In genomic region chr2:84999486-85000181, GRCm38 (mm10) we compare ENCODE assay signal across 14 mouse cellular contexts. TPM values are rescaled to one million over a fixed set of nuclear protein-coding genes. Genes with fewer than 3 reads are reported as not detected.
DNase-seq lines count a peak whose midpoint lies in the region; ATAC-seq and TF ChIP-seq lines count a peak whose summit lies in the region.
"Had no signal": no experiment of that assay in that cellular context is flagged by ENCODE, and none has a peak within 500 bp of the region (broad histone marks: within the 10 kb centered on the region; RNA-seq: fewer than 3 reads in every experiment).

No protein-coding gene starts in this region.

- peak overlapping the region; percentile 61 for H3K27ac ChIP-seq in gastrocnemius, adult 2 months
- no peak overlapping the region for H3K27ac ChIP-seq in kidney, embryonic 14.5 days (ENCODE audit: low read depth, low read length)
- peak overlapping the region; percentile 32; the same call in 1 of the 2 replicates for H3K27ac ChIP-seq in lung, postnatal 0 days (ENCODE audit: low read length)
- no peak overlapping the region for H3K27ac ChIP-seq in forebrain, embryonic 11.5 days (ENCODE audit: low read depth, low read length)

- peak; percentile 58; the same call in 1 of the 2 replicates for ATAC-seq in kidney, embryonic 14.5 days (ENCODE audit: low FRiP score, low TSS enrichment)
- peak; percentile 76 for ATAC-seq in lung, postnatal 0 days
- no peak for ATAC-seq in forebrain, embryonic 11.5 days (replicated peaks; ENCODE audit: low FRiP score)
- ATAC-seq: forebrain, embryonic 14.5 days; Patski had no signal

- no peaks in the 10 kb centered on the region for H3K27me3 ChIP-seq in kidney, embryonic 14.5 days (ENCODE audit: control insufficient read depth, insufficient read depth, low read length)
- H3K27me3 ChIP-seq in lung, postnatal 0 days (replicated peaks; ENCODE audit: insufficient read depth, low read length) = no peaks in the 10 kb centered on the region
- no peaks in the 10 kb centered on the region for H3K27me3 ChIP-seq in forebrain, embryonic 11.5 days (ENCODE audit: control insufficient read depth, insufficient read depth, low read length)
- H3K27me3 ChIP-seq: Patski had no signal

- no peaks in the 10 kb centered on the region for H3K4me1 ChIP-seq in kidney, embryonic 14.5 days (ENCODE audit: control insufficient read depth, insufficient read depth, low read length)
- no peaks in the 10 kb centered on the region; the same call in 1 of the 2 replicates for H3K4me1 ChIP-seq in lung, postnatal 0 days (ENCODE audit: insufficient read depth, low read depth, low read length)
- no peaks in the 10 kb centered on the region for H3K4me1 ChIP-seq in forebrain, embryonic 11.5 days (replicated peaks; ENCODE audit: control insufficient read depth, insufficient read depth, low read length)

- H3K4me3 ChIP-seq in gastrocnemius, adult 2 months = no peak overlapping the region
- H3K4me3 ChIP-seq in kidney, embryonic 14.5 days (ENCODE audit: low read length) = no peak overlapping the region
- no peak overlapping the region for H3K4me3 ChIP-seq in lung, postnatal 0 days (ENCODE audit: low read depth, low read length)
- no peak overlapping the region for H3K4me3 ChIP-seq in forebrain, embryonic 11.5 days (ENCODE audit: low read depth, low read length)

- H3K36me3 ChIP-seq in kidney, embryonic 14.5 days (ENCODE audit: control insufficient read depth, insufficient read depth, low read length) = no peaks in the 10 kb centered on the region
- no peaks in the 10 kb centered on the region for H3K36me3 ChIP-seq in lung, postnatal 0 days (ENCODE audit: insufficient read depth, low read length)
- no peaks in the 10 kb centered on the region for H3K36me3 ChIP-seq in forebrain, embryonic 11.5 days (ENCODE audit: control insufficient read depth, insufficient read depth, low read length)

- TF ChIP-seq EP300 in lung, postnatal 0 days (IDR thresholded peaks at IDR 0.05) = peak; percentile 47; the same call in 1 of the 2 replicates

- WGBS in kidney, embryonic 14.5 days = 68% methylated on average over 3 of the region's 3 CpGs
- 41% methylated on average over 3 of the region's 3 CpGs for WGBS in lung, postnatal 0 days
- 86% methylated on average over 3 of the region's 3 CpGs for WGBS in forebrain, embryonic 11.5 days

- no peak for DNase-seq in gastrocnemius, adult 2 months
- no peak for DNase-seq in gastrocnemius, postnatal 10 days
- peak; percentile 32 to 73 for DNase-seq in heart, adult 9 months (ENCODE audit: low spot score in 2 of 2)
- peak; percentile 64 for DNase-seq in lung, postnatal 0 days (ENCODE audit: low spot score)
- DNase-seq in left cerebral cortex, postnatal 36 days (ENCODE audit: low spot score in 2 of 2) = no peak
- no peak for DNase-seq in forebrain, embryonic 11.5 days (ENCODE audit: low spot score)
- DNase-seq in embryo, embryonic 9.5 days (ENCODE audit: extremely low spot score) = no peak
- DNase-seq: cerebellum, postnatal 36 days had no signal

- H3K4me2 ChIP-seq in kidney, embryonic 14.5 days (replicated peaks; ENCODE audit: low read depth, low read length) = no peak overlapping the region
- H3K4me2 ChIP-seq in lung, postnatal 0 days (replicated peaks; ENCODE audit: low read depth, low read length) = no peak overlapping the region
- H3K4me2 ChIP-seq in forebrain, embryonic 11.5 days (ENCODE audit: low read depth, low read length, severe bottlenecking) = no peak overlapping the region

- TF ChIP-seq CTCF in gastrocnemius, adult 2 months (IDR thresholded peaks at IDR 0.05) = no peak
- TF ChIP-seq CTCF in lung, postnatal 0 days (IDR thresholded peaks at IDR 0.05) = no peak

- no peak overlapping the region for H3K9ac ChIP-seq in kidney, embryonic 14.5 days (ENCODE audit: low read depth, low read length)
- no peak overlapping the region for H3K9ac ChIP-seq in lung, postnatal 0 days (replicated peaks; ENCODE audit: low read depth)
- H3K9ac ChIP-seq in forebrain, embryonic 11.5 days (ENCODE audit: low read length) = no peak overlapping the region

- intact Hi-C loops in gastrocnemius, adult 2 months (cut with DNase I) = no loop called here
- intact Hi-C loops in left cerebral cortex, postnatal 36 days (cut with DNase I) = loop anchor here (5.0 to 10.0 kb wide), 2 partner anchors 45 to 107 kb away; no protein-coding TSS in a partner anchor

- no peaks in the 10 kb centered on the region for H3K9me3 ChIP-seq in kidney, embryonic 14.5 days (ENCODE audit: control insufficient read depth, low read length)
- no peaks in the 10 kb centered on the region for H3K9me3 ChIP-seq in lung, postnatal 0 days (ENCODE audit: low read length)
- no peaks in the 10 kb centered on the region for H3K9me3 ChIP-seq in forebrain, embryonic 11.5 days (ENCODE audit: control insufficient read depth, low read length)

RNA-seq across cellular contexts. Expression of gene Prg3, which starts 11.6 kb away (rescaled TPM):
- total RNA-seq in gastrocnemius, adult 2 months (2021) = not detected
- total RNA-seq in gastrocnemius, postnatal 10 days (2021) = not detected
- polyA plus RNA-seq in kidney, embryonic 14.5 days (2014; fragmentation: Nextera tagmentation; extraction: Ambion mirVana) = not detected in 2 replicates
- not detected in 2 replicates for polyA plus RNA-seq in lung, postnatal 0 days (2015; fragmentation: Nextera tagmentation; extraction: Ambion mirVana)
- not detected for total RNA-seq in left cerebral cortex, postnatal 36 days (2021)
- not detected in 2 replicates for polyA plus RNA-seq in forebrain, embryonic 11.5 days (2014; fragmentation: Nextera tagmentation; extraction: Ambion mirVana)
- total RNA-seq: midbrain, postnatal 0 days had no signal
- polyA plus RNA-seq: C2C12; forebrain, embryonic 14.5 days; limb, embryonic 11.5 days; midbrain, postnatal 0 days; Patski had no signal

RNA-seq across cellular contexts. Expression of gene Prg2, which starts 19.4 kb away (rescaled TPM):
- total RNA-seq in gastrocnemius, adult 2 months (2021) = not detected
- 1 to 10 TPM in 1 of 2 experiments, not detected in 1; 4.8 TPM for total RNA-seq in gastrocnemius, postnatal 10 days (2021)
- polyA plus RNA-seq in kidney, embryonic 14.5 days (2014; fragmentation: Nextera tagmentation; extraction: Ambion mirVana) = not detected in 2 replicates
- polyA plus RNA-seq in lung, postnatal 0 days (2015; fragmentation: Nextera tagmentation; extraction: Ambion mirVana) = not detected in 2 replicates
- total RNA-seq in left cerebral cortex, postnatal 36 days (2021) = not detected
- not detected in 2 replicates for polyA plus RNA-seq in forebrain, embryonic 11.5 days (2014; fragmentation: Nextera tagmentation; extraction: Ambion mirVana)
- total RNA-seq: midbrain, postnatal 0 days had no signal
- polyA plus RNA-seq: C2C12; forebrain, embryonic 14.5 days; midbrain, postnatal 0 days; Patski had no signal

RNA-seq across cellular contexts. Expression of gene Ssrp1, which starts 37.4 kb away (rescaled TPM):
- 10 to 100 TPM; 28.5 to 30.8 TPM for total RNA-seq in gastrocnemius, adult 2 months (2021)
- total RNA-seq in gastrocnemius, postnatal 10 days (2021) = 10 to 100 TPM; 50.9 to 66.6 TPM
- polyA plus RNA-seq in kidney, embryonic 14.5 days (2014; fragmentation: Nextera tagmentation; extraction: Ambion mirVana) = 260 and 334 TPM in 2 replicates
- polyA plus RNA-seq in lung, postnatal 0 days (2015; fragmentation: Nextera tagmentation; extraction: Ambion mirVana) = 81.8 and 87.3 TPM in 2 replicates
- total RNA-seq in left cerebral cortex, postnatal 36 days (2021) = 100 to 1,000 TPM in 1 of 2 experiments, 10 to 100 TPM in 1; 94.2 to 109 TPM
- polyA plus RNA-seq in forebrain, embryonic 11.5 days (2014; fragmentation: Nextera tagmentation; extraction: Ambion mirVana) = 375 and 413 TPM in 2 replicates

RNA-seq across cellular contexts. Expression of gene P2rx3, which starts 37.6 kb away (rescaled TPM):
- total RNA-seq in gastrocnemius, adult 2 months (2021) = under 1 TPM; 0.36 to 0.59 TPM
- total RNA-seq in gastrocnemius, postnatal 10 days (2021) = under 1 TPM; 0.88 to 0.92 TPM
- 0.53 and 0.86 TPM in 2 replicates for polyA plus RNA-seq in kidney, embryonic 14.5 days (2014; fragmentation: Nextera tagmentation; extraction: Ambion mirVana)
- polyA plus RNA-seq in lung, postnatal 0 days (2015; fragmentation: Nextera tagmentation; extraction: Ambion mirVana) = 0.07 and 0.08 TPM in 2 replicates
- total RNA-seq in left cerebral cortex, postnatal 36 days (2021) = 1 to 10 TPM; 1.6 to 2.3 TPM
- 1.6 and 1.9 TPM in 2 replicates for polyA plus RNA-seq in forebrain, embryonic 11.5 days (2014; fragmentation: Nextera tagmentation; extraction: Ambion mirVana)

RNA-seq across cellular contexts. Expression of gene Tnks1bp1, which starts 48.2 kb away (rescaled TPM):
- total RNA-seq in gastrocnemius, adult 2 months (2021) = 10 to 100 TPM; 23.3 to 29.7 TPM
- total RNA-seq in gastrocnemius, postnatal 10 days (2021) = 10 to 100 TPM; 52.1 to 69.1 TPM
- 8.1 and 10.1 TPM in 2 replicates for polyA plus RNA-seq in kidney, embryonic 14.5 days (2014; fragmentation: Nextera tagmentation; extraction: Ambion mirVana)
- 40.3 and 40.7 TPM in 2 replicates for polyA plus RNA-seq in lung, postnatal 0 days (2015; fragmentation: Nextera tagmentation; extraction: Ambion mirVana)
- 100 to 1,000 TPM; 109 to 131 TPM for total RNA-seq in left cerebral cortex, postnatal 36 days (2021)
- polyA plus RNA-seq in forebrain, embryonic 11.5 days (2014; fragmentation: Nextera tagmentation; extraction: Ambion mirVana) = 10.0 and 10.2 TPM in 2 replicates

Comparison
In these comparisons a context has a peak if more than half of its experiments do, and no peak if none do; other contexts are left out.
1. DNase-seq: peak in heart, adult 9 months (2 of 2) and lung, postnatal 0 days (single experiment); none in gastrocnemius, adult 2 months (single experiment), gastrocnemius, postnatal 10 days (single experiment), left cerebral cortex, postnatal 36 days (0 of 2), forebrain, embryonic 11.5 days (single experiment) and embryo, embryonic 9.5 days (single experiment).
2. H3K27ac ChIP-seq: peak in gastrocnemius, adult 2 months (single experiment) and lung, postnatal 0 days (single experiment); none in kidney, embryonic 14.5 days (single experiment) and forebrain, embryonic 11.5 days (single experiment).